Mouse (Mus musculus) limb, embryonic 13.5 days (tissue): ENCODE results near the gene Abca1. TPM values are rescaled to one million over a fixed set of nuclear protein-coding genes. Genes with fewer than 3 reads are reported as not detected.
A peak's percentile ranks its signal among the peaks of the same experiment; 100 is the strongest.

ENCODE experiments used
- ATAC-seq: fragments of 200-750 bp; cut with Nextera tagmentation; 2 replicates; pipeline ENCODE4 v1.8.0; 2017; ENCODE audit warnings: low read depth, moderate number of reproducible peaks, moderate TSS enrichment; ENCODE audit not compliant: low FRiP score
- H3K27ac ChIP-seq: fragments of 300-500 bp; sonication (generic); 2 replicates; pipeline ENCODE4 v1.5.1; 2015; ENCODE audit warnings: inconsistent platforms, mild to moderate bottlenecking, moderate library complexity
- H3K27me3 ChIP-seq: fragments of 300-500 bp; sonication (generic); 2 replicates; pipeline ENCODE4 v1.6.1; 2015; ENCODE audit warnings: mild to moderate bottlenecking, inconsistent platforms
- H3K36me3 ChIP-seq: fragments of 300-500 bp; sonication (generic); 2 replicates; pipeline ENCODE4 v1.6.1; 2015; ENCODE audit warnings: inconsistent platforms, mild to moderate bottlenecking, moderate library complexity
- H3K4me1 ChIP-seq: fragments of 300-500 bp; sonication (generic); 2 replicates; pipeline ENCODE4 v1.6.1; 2015; ENCODE audit warnings: inconsistent platforms
- H3K4me2 ChIP-seq: fragments of 300-500 bp; sonication (generic); replicated peaks from 2 replicates; pipeline ENCODE4 v1.6.1; 2015; ENCODE audit warnings: inconsistent platforms, mild to moderate bottlenecking, moderate library complexity
- H3K4me3 ChIP-seq: fragments of 300-500 bp; sonication (generic); 2 replicates; pipeline ENCODE4 v1.5.1; 2015; ENCODE audit warnings: moderate library complexity, mild to moderate bottlenecking, inconsistent platforms
- H3K9ac ChIP-seq: fragments of 300-500 bp; sonication (generic); 2 replicates; pipeline ENCODE4 v1.6.1; 2015; ENCODE audit warnings: mild to moderate bottlenecking, inconsistent platforms
- H3K9me3 ChIP-seq: fragments of 300-500 bp; sonication (generic); 2 replicates; pipeline ENCODE4 v1.6.1; 2016; ENCODE audit warnings: inconsistent platforms
- WGBS: fragments of 180-500 bp; shearing (Covaris S2); methylation state at CpG from one replicate; pipeline ENCODE4 v1.1.7; 2015; 5-methylcytosine and 5-hydroxymethylcytosine counted together
- polyA plus RNA-seq: library from polyadenylated mRNA; unstranded; fragments of >200 nt; fragmentation: Nextera tagmentation; extraction: Ambion mirVana; gene quantifications from 2 replicates; pipeline ENCODE4 v1.2.1, GENCODE M21; 2015

Gene Abca1
- polyA plus RNA-seq, 1 experiment from 2014 or later: 7.8 TPM

GRCm38 (mm10) chr4:53117610-53118009 is 42.1 kb downstream of the Abca1 start:
- no peak for ATAC-seq
- H3K4me1 ChIP-seq: peaks cover 17% of the 10 kb centered on the region
- no peak overlapping the region for H3K27ac ChIP-seq
- H3K9ac ChIP-seq: no peak overlapping the region
- H3K36me3 ChIP-seq: peaks cover 14% of the 10 kb centered on the region
- no peak overlapping the region for H3K4me2 ChIP-seq
- no peaks in the 10 kb centered on the region for H3K27me3 ChIP-seq
- H3K9me3 ChIP-seq: no peaks in the 10 kb centered on the region
- H3K4me3 ChIP-seq: no peak overlapping the region

GRCm38 (mm10) chr4:53117076-53117475 is 42.6 kb downstream of the Abca1 start:
- ATAC-seq: no peak
- H3K9ac ChIP-seq: no peak overlapping the region
- H3K4me2 ChIP-seq: no peak overlapping the region
- no peak overlapping the region for H3K4me3 ChIP-seq
- no peak overlapping the region for H3K27ac ChIP-seq
- H3K36me3 ChIP-seq: peaks cover 14% of the 10 kb centered on the region
- H3K4me1 ChIP-seq: peaks cover 14% of the 10 kb centered on the region
- WGBS: 66% methylated on average over 5 of the region's 5 CpGs
- H3K27me3 ChIP-seq: no peaks in the 10 kb centered on the region
- no peaks in the 10 kb centered on the region for H3K9me3 ChIP-seq

- no peak overlapping the region for H3K4me3 ChIP-seq
- peaks cover 14% of the 10 kb centered on the region for H3K4me1 ChIP-seq
- H3K27ac ChIP-seq: no peak overlapping the region
- no peaks in the 10 kb centered on the region for H3K9me3 ChIP-seq
- H3K4me2 ChIP-seq: no peak overlapping the region
- no peak overlapping the region for H3K9ac ChIP-seq
- no peaks in the 10 kb centered on the region for H3K27me3 ChIP-seq
- WGBS: 36% methylated on average over 2 of the region's 5 CpGs
- ATAC-seq: peak; percentile 32; the same call in 1 of the 2 replicates
- H3K36me3 ChIP-seq: peaks cover 14% of the 10 kb centered on the region
Observed at GRCm38 (mm10) chr4:53115866-53116265, 43.8 kb downstream of the Abca1 start.

- no peak for ATAC-seq
- WGBS: 68% methylated on average over 4 of the region's 4 CpGs
- Histone ChIP-seq H3K4me2 (no peak overlapping the region), H3K9ac (no peak overlapping the region), H3K27ac (no peak overlapping the region), H3K36me3 (peaks cover 11% of the 10 kb centered on the region), H3K9me3 (no peaks in the 10 kb centered on the region), H3K4me1 (peaks cover 14% of the 10 kb centered on the region), H3K27me3 (no peaks in the 10 kb centered on the region), H3K4me3 (no peak overlapping the region)
Observed at GRCm38 (mm10) chr4:53115410-53115809, 44.3 kb downstream of the Abca1 start.

- WGBS: 60% methylated on average over 4 of the region's 4 CpGs
- Histone ChIP-seq H3K27me3 (no peaks in the 10 kb centered on the region), H3K4me2 (no peak overlapping the region), H3K4me1 (peaks cover 14% of the 10 kb centered on the region), H3K9ac (no peak overlapping the region), H3K27ac (no peak overlapping the region), H3K4me3 (no peak overlapping the region), H3K9me3 (no peaks in the 10 kb centered on the region), H3K36me3 (peaks cover 21% of the 10 kb centered on the region)
- no peak for ATAC-seq
Observed at GRCm38 (mm10) chr4:53111919-53112355, 47.8 kb downstream of the Abca1 start.

GRCm38 (mm10) chr4:53110356-53110755 is 49.3 kb downstream of the Abca1 start:
- no peaks in the 10 kb centered on the region for H3K9me3 ChIP-seq
- peaks cover 4% of the 10 kb centered on the region for H3K4me1 ChIP-seq
- no peak for ATAC-seq
- H3K27ac ChIP-seq: no peak overlapping the region
- H3K9ac ChIP-seq: no peak overlapping the region
- H3K36me3 ChIP-seq: peaks cover 26% of the 10 kb centered on the region
- H3K27me3 ChIP-seq: no peaks in the 10 kb centered on the region
- H3K4me3 ChIP-seq: no peak overlapping the region
- 31% methylated on average over 5 of the region's 5 CpGs for WGBS
- H3K4me2 ChIP-seq: no peak overlapping the region

- Histone ChIP-seq H3K36me3 (peaks cover 26% of the 10 kb centered on the region), H3K4me1 (no peaks in the 10 kb centered on the region), H3K4me2 (no peak overlapping the region), H3K9ac (no peak overlapping the region), H3K9me3 (no peaks in the 10 kb centered on the region), H3K27me3 (no peaks in the 10 kb centered on the region), H3K4me3 (no peak overlapping the region), H3K27ac (no peak overlapping the region)
- ATAC-seq: no peak
- WGBS: 66% methylated on average over 9 of the region's 9 CpGs
Observed at GRCm38 (mm10) chr4:53109381-53109928, 50.2 kb downstream of the Abca1 start.

- Histone ChIP-seq H3K27ac (no peak overlapping the region), H3K36me3 (peaks cover 17% of the 10 kb centered on the region), H3K9me3 (no peaks in the 10 kb centered on the region), H3K4me1 (no peaks in the 10 kb centered on the region), H3K4me3 (no peak overlapping the region), H3K4me2 (no peak overlapping the region), H3K27me3 (no peaks in the 10 kb centered on the region), H3K9ac (no peak overlapping the region)
- 83% methylated on average over 4 of the region's 4 CpGs for WGBS
- ATAC-seq: no peak
Observed at GRCm38 (mm10) chr4:53108194-53108593, 51.5 kb downstream of the Abca1 start.

- Histone ChIP-seq H3K4me2 (no peak overlapping the region), H3K9ac (no peak overlapping the region), H3K9me3 (no peaks in the 10 kb centered on the region), H3K27me3 (no peaks in the 10 kb centered on the region), H3K4me3 (no peak overlapping the region), H3K4me1 (no peaks in the 10 kb centered on the region), H3K36me3 (peaks cover 15% of the 10 kb centered on the region), H3K27ac (no peak overlapping the region)
- WGBS: 95% methylated on average over 5 of the region's 5 CpGs
- no peak for ATAC-seq
Observed at GRCm38 (mm10) chr4:53106732-53107131, 53.0 kb downstream of the Abca1 start.

GRCm38 (mm10) chr4:53106071-53106470 is 53.6 kb downstream of the Abca1 start:
- no peak overlapping the region for H3K4me2 ChIP-seq
- H3K9ac ChIP-seq: no peak overlapping the region
- no peaks in the 10 kb centered on the region for H3K9me3 ChIP-seq
- peaks cover 15% of the 10 kb centered on the region for H3K36me3 ChIP-seq
- no peaks in the 10 kb centered on the region for H3K4me1 ChIP-seq
- no peaks in the 10 kb centered on the region for H3K27me3 ChIP-seq
- no peak overlapping the region for H3K27ac ChIP-seq
- no peak overlapping the region for H3K4me3 ChIP-seq
- ATAC-seq: no peak
- 38% methylated on average over 3 of the region's 3 CpGs for WGBS

GRCm38 (mm10) chr4:53104634-53105033 is 55.1 kb downstream of the Abca1 start:
- Histone ChIP-seq H3K27me3 (no peaks in the 10 kb centered on the region), H3K9me3 (no peaks in the 10 kb centered on the region), H3K27ac (no peak overlapping the region), H3K36me3 (peaks cover 15% of the 10 kb centered on the region), H3K4me1 (no peaks in the 10 kb centered on the region), H3K9ac (no peak overlapping the region), H3K4me3 (no peak overlapping the region), H3K4me2 (no peak overlapping the region)
- ATAC-seq: no peak
- WGBS: 92% methylated on average over 3 of the region's 3 CpGs

- Histone ChIP-seq H3K4me2 (no peak overlapping the region), H3K9me3 (no peaks in the 10 kb centered on the region), H3K27me3 (no peaks in the 10 kb centered on the region), H3K9ac (no peak overlapping the region), H3K4me1 (no peaks in the 10 kb centered on the region), H3K36me3 (peaks cover 10% of the 10 kb centered on the region), H3K4me3 (no peak overlapping the region), H3K27ac (no peak overlapping the region)
- WGBS: 83% methylated on average over 7 of the region's 7 CpGs
- no peak for ATAC-seq
Observed at GRCm38 (mm10) chr4:53102529-53102928, 57.2 kb downstream of the Abca1 start.

- Histone ChIP-seq H3K27ac (no peak overlapping the region), H3K4me2 (no peak overlapping the region), H3K4me1 (no peaks in the 10 kb centered on the region), H3K27me3 (no peaks in the 10 kb centered on the region), H3K9me3 (no peaks in the 10 kb centered on the region), H3K36me3 (no peaks in the 10 kb centered on the region; the same call in 1 of the 2 replicates), H3K9ac (no peak overlapping the region), H3K4me3 (no peak overlapping the region)
- 83% methylated on average over 5 of the region's 5 CpGs for WGBS
- ATAC-seq: no peak
Observed at GRCm38 (mm10) chr4:53101306-53101705, 58.4 kb downstream of the Abca1 start.
